Mouse (Mus musculus): Measurements from ENCODE around the gene Gprc5d.

DNA sequence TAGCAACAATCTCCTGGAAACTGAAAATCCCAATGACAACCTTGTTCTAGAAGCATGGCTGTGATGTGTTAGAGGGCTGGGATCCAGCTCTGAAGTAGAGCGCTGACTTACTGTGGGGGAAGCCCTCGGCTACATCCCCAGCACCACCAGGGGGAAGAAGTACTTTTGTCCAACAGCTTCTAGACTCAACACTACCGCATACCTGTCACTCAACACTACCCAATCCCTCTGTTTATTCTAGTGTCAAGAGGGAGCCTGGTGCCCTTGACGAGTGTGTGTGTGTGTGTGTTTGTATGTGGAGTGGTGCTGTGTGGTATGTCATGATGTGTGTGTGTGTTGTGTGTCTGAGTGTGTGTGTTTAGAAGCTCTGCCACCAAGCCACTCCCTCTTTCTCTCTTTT, 39.4 kb upstream of the Gprc5d start:
- TF ChIP-seq CTCF (IDR thresholded peaks at IDR 0.05) (peak; percentile 36), EP300 (IDR thresholded peaks at IDR 0.05; ENCODE audit: insufficient read depth, low read depth, low read length) (no peak)

Data from heart, adult 2 months (tissue).